Mouse (Mus musculus): ENCODE measurements around the gene Deaf1.

Deaf1 gene

GRCm38 (mm10) chr7:141340476-141340875 is 13.0 kb upstream of the Deaf1 start:
- in situ Hi-C loops (cut with MboI; ENCODE audit: low sequenced_read_pairs) = no loop called here

DNA sequence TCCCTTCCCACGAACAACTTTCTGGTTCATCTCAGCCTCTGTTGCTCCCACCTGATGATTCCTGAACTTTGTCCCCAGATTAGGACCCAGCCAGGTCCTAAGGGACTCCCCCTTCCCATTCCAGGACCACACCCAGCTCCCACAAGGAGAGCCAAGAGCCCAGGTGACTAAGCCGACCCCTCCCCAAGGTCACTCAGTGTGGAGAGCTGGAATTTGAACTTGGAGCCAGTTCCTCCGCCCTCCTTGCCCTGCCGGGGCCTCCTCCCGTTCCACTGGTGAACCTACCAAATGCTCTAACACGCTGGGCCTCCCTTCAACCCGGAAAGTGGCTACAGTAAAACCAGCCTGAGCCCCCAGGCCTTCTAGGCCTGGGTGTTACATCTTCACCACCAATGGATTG is 12.5 kb upstream of the Deaf1 start:
- in situ Hi-C loops (cut with MboI; ENCODE audit: low sequenced_read_pairs) = no loop called here

- in situ Hi-C loops (cut with MboI; ENCODE audit: low sequenced_read_pairs) = no loop called here
These were observed 11.9 kb upstream of the Deaf1 start for GRCm38 (mm10) chr7:141339215-141339920.

DNA sequence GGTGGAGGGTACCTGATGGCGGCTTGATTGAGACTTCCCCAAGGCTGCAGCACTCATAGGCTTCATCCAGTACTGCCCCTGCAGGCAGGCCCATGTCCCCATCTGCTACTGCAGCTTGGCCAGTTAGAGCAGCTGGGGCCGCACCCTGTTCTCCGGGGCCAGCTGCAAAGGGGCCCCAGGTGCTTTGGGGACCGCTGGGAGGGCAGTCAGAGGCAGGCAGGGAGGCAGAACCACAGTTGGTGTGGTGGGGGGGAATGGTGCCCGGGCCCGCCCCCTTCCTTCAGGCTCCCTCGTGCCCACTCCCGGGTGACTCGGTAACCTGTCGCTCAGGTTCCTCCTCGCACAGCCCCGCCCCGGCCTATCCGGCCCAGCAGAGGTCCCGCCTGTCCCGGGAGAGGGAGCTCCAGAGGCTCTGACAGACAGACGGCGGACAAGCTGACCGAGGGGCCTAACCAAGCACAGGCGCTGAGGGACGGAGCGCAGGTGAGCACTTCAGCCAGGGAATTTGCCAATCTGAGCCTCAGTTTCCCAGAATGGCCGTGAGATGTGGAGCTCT is 11.2 kb upstream of the Deaf1 start, which contains the start of gene Eps8l2:
Gene Eps8l2 (plus strand): TSS at position 305 of the 556 bp plus-strand sequence.
- in situ Hi-C loops (cut with MboI; ENCODE audit: low sequenced_read_pairs) = no loop called here

GRCm38 (mm10) chr7:141337716-141338416 is 10.4 kb upstream of the Deaf1 start:
- in situ Hi-C loops (cut with MboI; ENCODE audit: low sequenced_read_pairs) = no loop called here

- in situ Hi-C loops (cut with MboI; ENCODE audit: low sequenced_read_pairs) = no loop called here
These were observed 8.8 kb upstream of the Deaf1 start for GRCm38 (mm10) chr7:141336296-141336695.

DNA sequence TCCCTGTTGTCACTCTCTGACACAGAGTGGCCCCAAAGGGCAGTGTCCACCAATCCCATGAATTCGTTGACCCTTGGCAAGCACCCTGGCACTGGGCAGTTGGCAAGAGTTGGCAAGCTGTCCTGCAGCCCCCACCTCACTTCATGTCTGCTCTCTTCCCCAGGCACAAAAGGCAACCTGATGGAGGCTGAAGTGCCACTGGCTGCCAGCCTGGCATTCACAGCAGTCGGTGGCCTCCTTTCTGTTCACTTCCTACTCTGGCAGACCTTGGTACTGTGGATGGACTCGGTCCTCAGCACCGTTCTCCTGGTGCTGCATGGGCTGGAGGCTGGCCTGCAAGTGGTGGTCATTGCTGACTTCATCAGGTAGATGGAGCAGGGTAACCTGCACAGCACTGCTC is 8.2 kb upstream of the Deaf1 start:
- in situ Hi-C loops (cut with MboI; ENCODE audit: low sequenced_read_pairs) = no loop called here

GRCm38 (mm10) chr7:141335044-141335579 is 7.6 kb upstream of the Deaf1 start:
- in situ Hi-C loops (cut with MboI; ENCODE audit: low sequenced_read_pairs) = no loop called here

DNA sequence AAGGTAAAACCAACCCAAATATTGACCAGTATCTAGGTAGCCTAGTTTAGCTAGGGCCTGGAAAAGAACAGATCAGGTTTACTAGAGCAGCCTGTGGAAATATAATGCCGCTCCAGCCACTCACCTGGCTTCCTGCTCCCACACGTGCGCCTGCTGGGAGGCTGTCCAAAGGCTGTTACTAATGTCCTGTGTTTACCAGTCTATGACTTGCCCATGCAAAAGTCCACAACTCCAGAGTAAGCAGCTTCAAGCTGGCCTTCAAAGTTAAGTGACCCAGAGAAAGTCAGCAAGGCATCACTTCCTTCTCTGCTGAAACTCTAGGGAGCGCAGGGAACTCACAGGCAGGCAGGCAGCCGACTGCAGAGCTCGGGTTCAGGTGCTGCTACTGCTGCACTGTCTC is 4.5 kb upstream of the Deaf1 start:
- in situ Hi-C loops (cut with MboI; ENCODE audit: low sequenced_read_pairs) = no loop called here

GRCm38 (mm10) chr7:141330706-141331105 is 3.2 kb upstream of the Deaf1 start:
- in situ Hi-C loops (cut with MboI; ENCODE audit: low sequenced_read_pairs) = no loop called here

DNA sequence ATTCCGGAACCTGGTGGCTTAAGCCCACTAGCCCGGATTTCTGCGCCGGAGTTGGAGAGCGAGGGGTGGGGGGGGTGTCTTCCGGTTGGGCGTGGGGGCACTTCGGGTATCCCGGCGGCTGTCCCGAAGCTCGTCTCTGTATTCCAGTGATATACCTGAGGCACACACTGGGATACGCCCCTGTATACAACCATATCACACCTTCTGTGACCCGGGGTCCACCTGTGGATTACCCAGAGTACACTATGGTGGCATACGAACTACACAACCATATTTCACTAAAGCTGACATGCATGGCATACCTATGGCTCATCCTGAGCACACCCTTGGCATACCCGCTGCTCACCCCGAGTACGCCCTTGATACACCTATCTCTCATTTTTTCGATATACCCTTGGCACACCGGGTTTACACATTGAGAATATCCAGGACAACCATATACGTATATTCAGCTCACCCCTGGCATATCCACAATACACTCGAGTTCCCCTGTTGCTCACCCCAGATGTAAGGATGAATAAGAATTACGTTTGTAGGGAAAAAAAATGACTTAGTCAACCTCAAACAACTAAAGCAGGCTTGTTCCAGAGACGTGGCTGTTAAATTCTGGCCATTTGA is 992 bp upstream of the Deaf1 start:
- in situ Hi-C loops (cut with MboI; ENCODE audit: low sequenced_read_pairs) = no loop called here

DNA sequence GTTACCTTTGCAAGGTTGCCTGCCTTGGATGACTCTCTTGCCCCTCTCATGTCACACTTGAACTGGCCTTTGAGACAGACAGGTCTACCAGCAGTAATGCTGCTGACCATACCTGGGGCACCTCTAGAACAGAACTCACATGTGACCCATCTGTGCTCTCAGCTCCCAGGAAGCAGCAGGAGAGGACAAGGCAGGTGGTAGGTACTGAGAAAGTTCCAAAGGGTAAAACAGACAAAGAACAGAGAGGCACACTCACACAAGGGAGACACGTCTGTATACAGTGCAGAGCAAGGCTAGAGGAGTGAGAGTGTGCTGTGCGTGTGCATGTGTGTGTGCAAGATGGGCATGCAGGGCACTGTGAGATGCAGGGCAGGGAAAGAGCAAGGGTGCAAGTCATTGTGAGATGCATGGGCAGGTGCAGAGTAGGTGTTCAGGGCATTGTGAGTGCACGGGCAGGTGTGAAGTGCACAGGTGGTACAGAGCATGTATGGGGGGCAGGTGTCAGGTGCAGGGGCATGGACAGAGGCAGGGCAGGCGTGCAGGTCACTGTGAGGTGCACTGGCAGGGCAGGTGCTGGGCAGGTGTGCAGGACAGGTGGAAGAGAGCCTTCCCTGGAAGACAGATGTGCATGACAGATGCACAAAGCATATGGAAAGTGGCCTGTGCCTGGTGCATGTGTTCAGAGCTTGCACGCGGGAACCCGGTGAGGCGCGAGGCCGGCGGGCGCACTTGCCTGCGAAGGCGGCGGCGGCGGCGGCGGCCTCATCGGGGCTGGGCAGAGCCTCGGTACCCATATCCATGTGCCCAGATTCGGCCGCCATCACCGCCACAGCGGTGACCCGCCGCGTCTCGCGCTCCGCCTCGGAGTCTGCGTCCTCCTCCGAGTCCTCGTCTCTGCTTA is 694 bp downstream of the Deaf1 start:
- in situ Hi-C loops (cut with MboI; ENCODE audit: low sequenced_read_pairs) = no loop called here

GRCm38 (mm10) chr7:141324686-141325085 is 2.8 kb downstream of the Deaf1 start:
- in situ Hi-C loops (cut with MboI; ENCODE audit: low sequenced_read_pairs) = no loop called here

GRCm38 (mm10) chr7:141319446-141319845 is 8.0 kb downstream of the Deaf1 start:
- in situ Hi-C loops (cut with MboI; ENCODE audit: low sequenced_read_pairs) = no loop called here

DNA sequence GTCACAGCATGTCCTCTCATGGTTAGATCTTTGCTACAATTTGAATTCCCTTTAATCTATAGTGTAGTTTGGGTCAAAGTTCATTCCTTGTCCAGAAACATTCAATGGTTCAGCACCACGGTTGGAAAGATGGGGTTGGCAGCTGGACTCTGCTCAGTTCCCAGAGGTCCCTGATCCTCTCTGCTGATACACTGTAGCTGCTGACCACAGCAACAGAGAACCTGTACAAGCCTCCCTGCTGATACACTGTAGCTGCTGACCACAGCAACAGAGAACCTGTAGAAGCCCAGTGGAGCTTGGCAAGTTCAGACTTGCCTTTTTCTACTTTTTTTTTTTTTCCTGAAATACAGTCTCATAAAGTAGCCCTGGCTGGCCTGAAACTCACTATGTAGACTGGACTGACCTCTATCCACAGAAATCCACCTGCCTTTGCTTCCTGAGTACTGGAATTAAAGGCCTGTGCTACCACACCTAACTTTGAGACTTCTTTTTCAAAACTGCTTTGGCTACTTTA is 9.8 kb downstream of the Deaf1 start:
- in situ Hi-C loops (cut with MboI; ENCODE audit: low sequenced_read_pairs) = no loop called here

GRCm38 (mm10) chr7:141315974-141316373 is 11.5 kb downstream of the Deaf1 start:
- in situ Hi-C loops (cut with MboI; ENCODE audit: low sequenced_read_pairs) = no loop called here

DNA sequence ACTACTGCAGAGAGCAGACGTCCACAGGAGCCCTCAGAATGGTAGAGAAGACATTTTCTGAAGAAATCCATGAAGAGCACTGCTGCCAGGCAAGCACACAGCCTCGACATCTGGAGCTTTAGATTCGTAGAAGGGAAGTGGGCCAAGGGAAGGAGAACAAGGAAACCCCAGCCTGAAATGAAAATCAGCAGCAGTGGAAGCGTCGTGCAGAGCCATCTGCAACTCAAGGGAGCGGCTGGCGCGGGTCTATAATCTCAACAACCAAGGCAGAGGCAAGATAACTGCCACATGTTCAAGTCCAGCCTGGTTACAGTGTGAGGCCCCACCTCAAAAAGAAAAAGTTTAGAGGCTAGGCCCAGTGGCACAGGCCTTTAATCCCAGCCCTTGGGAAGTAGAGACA is 12.4 kb downstream of the Deaf1 start:
- in situ Hi-C loops (cut with MboI; ENCODE audit: low sequenced_read_pairs) = no loop called here

DNA sequence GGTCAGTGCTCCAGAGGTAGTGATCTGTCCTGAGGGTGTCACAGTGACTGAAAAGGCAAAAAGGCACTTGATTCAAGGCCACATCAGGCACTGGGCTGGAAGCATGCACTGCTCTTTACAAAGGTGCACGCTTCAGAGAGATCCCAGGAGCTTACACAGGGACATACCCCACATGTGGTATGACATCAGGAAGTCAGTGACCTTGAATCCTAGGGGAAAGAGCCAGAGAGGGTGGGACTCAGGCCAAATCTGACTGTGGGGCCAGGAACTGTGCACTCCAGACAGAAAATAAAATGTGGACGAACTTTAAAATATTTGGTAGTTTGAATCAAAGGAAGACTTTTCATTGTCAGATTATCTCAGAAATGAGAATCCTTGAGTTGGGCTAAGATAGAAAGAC is 13.1 kb downstream of the Deaf1 start:
- in situ Hi-C loops (cut with MboI; ENCODE audit: low sequenced_read_pairs) = no loop called here

DNA sequence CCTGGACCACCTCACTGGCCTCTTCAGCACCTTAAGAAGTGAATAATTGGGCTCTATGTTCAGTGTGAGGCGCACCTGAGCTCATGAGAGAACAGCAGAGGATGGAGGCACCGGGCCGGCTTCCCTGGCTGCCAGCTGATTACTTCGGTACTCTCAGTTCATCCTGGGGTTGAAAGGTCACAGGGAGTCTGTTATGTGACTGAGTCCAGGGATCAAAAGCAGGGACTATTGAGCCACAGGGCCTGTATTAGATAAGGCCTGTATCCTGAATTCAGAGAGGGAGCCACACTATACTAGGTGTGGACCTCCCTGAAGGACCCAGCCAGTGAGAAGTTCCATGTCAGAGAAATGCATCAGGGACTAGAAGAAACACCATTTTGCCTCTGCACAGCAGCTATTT is 23.0 kb downstream of the Deaf1 start:
- in situ Hi-C loops (cut with MboI; ENCODE audit: low sequenced_read_pairs) = no loop called here

DNA sequence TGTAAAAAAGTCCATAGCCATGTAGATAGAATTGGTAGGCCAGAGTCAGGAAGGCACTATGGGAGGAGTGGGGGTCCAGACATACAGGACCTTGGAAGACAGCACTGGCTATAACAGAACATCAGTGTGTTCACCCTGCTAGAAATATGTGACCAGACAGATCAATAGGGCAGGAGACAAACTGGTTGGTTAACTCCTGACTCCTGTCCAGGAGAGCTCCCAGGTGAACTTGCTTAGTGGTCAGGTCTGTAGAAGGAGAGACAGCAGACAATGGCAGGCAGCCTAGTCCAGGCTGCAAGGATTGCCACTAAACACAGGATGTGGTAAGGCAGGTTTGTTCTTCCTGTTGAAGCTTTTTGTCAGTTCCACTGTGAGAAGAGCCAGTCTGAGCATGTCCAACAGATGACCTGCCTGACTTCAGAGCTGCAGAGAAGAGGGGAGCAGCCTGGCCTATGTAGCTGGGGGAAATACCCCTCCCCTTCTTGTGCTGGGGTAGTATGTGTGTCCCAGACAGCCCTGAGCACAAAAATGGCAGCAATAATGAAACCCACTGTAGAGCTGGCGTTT is 24.7 kb downstream of the Deaf1 start:
- in situ Hi-C loops (cut with MboI; ENCODE audit: low sequenced_read_pairs) = no loop called here
